Mouse (Mus musculus) liver, adult (tissue): ENCODE results near the gene Ip6k1.

Experiments used
- GATA4 ChIP-seq: IDR thresholded peaks from 2 replicates; pipeline ENCODE4 v1.6.1; 2014; ENCODE audit warnings: mild to moderate bottlenecking, low read length; ENCODE audit not compliant: insufficient replicate concordance

The Ip6k1 gene

GRCm38 (mm10) chr9:108055661-108056237, 53.4 kb downstream of the Ip6k1 start:
- TF ChIP-seq GATA4: no peak

- no peak for TF ChIP-seq GATA4
Observed at GRCm38 (mm10) chr9:108056361-108057261, 54.3 kb downstream of the Ip6k1 start.

GRCm38 (mm10) chr9:108057262-108057562, 54.9 kb downstream of the Ip6k1 start:
- TF ChIP-seq GATA4: peak; percentile 13; the same call in 1 of the 2 replicates

DNA sequence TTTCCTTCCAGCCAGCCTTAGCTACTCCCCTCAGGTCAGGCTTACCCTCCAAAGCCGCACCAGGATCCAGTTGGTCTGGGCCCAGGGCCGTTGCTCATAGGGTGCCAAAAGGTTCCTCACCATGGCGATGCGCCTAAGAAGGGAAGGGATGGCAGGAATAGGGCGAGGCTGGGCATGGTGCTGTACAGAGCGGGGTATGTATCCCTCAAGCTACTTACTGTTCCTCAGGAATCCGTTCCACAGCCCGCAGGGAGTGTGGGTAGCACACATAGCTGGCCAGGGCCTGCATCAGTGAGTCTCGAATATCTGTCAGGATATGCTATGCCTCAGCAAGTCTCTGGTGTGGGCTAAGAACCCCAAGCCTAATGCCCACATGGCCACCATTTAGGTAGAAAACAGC, 56.0 kb downstream of the Ip6k1 start:
- no peak for TF ChIP-seq GATA4

DNA sequence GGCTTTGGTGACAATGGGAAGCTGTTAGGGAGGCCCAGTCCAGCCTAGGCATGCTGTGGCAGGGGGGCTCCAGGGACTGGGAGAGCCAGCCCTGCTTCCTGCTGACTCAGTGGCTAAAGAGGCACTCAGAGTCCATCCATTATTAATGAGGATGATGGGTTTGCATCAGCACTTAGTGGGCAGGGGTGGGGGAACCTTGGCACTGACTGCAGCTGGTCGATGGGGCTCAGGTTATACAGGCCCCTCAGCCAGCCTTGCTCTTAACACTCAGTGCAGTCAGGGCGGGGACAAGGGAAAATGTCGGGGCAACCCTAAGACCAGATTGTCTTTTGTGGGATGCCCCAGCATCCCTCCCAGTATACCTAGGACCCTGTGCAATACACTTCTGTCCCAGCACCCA, 59.8 kb downstream of the Ip6k1 start:
- no peak for TF ChIP-seq GATA4

DNA sequence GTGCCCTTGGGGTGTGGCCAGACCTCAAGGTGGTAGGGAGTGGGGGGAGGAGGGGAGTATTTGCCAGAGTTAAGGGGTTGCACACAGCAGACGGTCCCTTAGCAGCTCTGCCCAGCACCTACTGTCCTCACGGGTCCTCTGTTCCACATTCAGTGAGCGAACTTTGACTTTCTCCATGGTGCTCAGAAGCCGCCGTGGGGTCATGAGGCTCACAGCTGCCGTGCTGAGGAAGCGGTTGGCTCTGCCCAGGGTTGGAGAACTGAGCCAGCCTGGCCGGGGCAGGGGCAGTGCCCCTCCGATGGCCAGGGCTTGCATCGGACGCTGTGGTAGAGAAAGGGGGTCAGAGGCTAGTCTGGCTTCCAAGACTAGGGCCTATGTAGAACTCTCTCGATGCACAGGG, 61.1 kb downstream of the Ip6k1 start:
- TF ChIP-seq GATA4: no peak

- TF ChIP-seq GATA4: no peak
Observed at GRCm38 (mm10) chr9:108065491-108066011, 63.2 kb downstream of the Ip6k1 start.

DNA sequence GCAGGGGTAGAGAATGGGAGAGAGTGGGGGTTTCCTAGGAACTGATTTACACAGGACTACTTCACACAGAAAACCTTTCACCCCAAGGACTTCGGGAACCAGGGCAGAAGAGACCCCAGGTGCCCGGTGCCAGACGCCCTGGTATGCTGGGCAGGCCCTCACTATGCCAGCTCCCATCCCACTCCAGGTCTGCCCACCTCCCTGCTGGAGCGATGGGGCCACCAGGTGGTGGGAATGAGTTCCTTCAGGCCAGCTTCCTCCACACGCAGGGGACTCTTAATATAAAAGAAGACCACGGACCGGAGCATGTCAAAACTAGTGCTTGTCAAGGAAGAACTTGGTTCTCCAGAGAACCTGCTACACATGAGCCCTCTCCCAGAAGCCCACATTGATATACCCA, 64.9 kb downstream of the Ip6k1 start:
- TF ChIP-seq GATA4: no peak

DNA sequence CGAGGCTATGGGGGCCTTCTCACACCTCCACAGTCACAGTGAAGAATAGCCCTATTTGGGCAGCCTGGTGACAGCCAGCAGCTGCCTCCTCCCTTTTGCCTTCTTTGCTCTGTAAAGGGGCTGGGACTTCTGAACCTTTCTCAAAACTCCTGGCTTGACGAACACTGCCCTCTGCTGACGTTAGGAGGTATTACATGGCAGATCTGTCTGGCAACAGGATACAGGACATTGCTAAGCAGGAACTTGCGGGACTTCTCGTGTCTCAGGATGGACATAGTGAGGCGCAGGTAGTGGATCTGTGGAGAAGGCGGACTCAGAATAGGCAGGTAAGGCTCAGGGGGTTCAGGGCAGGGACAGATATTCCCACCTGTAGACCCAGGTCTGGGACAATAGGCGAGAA, 65.6 kb downstream of the Ip6k1 start:
- no peak for TF ChIP-seq GATA4

DNA sequence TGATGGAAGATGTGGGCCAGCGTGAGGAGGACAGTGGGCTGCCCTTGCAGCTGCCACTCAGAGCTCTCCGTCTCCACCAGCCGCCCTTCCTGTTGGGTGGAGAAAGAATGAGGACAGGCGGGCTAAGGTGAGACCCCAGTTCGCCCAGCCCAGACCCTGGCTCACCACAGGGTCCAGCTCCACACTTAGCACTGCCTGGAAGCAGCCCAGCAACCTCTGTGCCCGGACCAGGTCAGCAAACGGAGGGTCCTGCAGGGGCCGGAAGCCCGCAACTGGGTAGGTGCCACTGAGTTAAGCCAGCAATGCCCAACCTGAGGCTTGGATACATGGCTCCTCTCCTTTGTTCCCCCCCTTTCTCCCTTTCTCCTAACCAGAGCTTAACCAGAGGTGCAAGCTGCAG, 66.7 kb downstream of the Ip6k1 start:
- TF ChIP-seq GATA4: no peak

DNA sequence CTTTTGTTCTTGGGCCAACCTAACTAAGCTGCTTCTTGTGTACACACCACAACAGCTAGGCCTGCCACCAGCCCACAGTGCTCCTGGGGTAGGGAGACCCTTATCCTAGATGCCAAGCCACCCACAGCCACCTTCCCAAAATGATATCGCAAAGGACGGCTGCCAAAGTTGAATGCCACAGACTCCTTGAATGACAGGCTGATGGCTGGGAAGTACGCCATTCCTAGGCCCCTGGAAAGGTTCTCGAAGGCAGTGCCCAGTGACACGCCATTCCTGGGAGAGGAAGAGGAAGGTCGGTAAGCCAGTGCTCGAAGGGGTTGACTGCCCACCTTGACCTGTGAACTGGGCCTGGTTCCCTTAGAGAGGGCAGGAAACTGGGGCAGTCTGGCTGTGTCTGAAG, 67.2 kb downstream of the Ip6k1 start:
- no peak for TF ChIP-seq GATA4

DNA sequence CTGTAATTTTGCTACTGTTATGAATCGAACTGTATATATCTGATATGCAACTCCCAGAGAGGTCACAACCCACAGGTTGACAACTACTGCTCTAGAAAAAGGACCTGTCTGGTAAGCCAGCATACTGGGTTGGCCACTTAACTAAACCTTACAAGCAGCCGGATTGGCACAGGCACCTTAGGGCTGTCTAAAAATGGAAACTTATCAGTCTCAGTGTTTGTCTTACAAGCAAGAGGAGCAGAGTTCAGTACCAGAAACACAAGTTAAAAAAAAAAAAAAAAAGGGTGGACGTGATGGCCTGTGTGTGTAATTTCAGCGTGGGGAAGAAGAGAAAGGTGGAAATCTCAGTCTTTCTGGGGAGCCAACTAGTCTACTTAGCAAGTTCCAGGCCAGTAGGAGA, 69.5 kb downstream of the Ip6k1 start:
- TF ChIP-seq GATA4: no peak

DNA sequence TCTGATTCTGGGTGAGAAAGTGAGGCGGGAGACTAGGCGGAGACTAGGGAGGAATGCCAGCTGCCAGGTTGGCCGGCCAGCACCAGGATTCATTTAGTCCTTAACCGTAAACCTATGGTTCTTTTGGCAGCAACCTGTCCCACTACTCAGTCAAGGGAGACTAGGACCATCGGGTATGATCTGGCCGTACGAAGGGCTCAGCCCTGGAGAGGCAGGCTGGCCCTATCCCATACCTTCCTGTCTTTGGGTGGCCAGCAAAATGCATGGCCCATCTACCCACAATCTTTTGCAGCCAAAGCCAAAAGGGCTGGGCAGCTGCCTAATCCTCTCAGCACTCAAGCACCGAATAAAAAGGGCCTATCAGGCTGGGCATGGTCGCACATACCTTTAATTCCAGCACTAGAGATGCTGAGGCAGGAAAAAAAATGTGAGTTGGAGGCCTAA, 70.2 kb downstream of the Ip6k1 start:
- no peak for TF ChIP-seq GATA4

GRCm38 (mm10) chr9:108073141-108073930, 71.0 kb downstream of the Ip6k1 start:
- no peak for TF ChIP-seq GATA4

DNA sequence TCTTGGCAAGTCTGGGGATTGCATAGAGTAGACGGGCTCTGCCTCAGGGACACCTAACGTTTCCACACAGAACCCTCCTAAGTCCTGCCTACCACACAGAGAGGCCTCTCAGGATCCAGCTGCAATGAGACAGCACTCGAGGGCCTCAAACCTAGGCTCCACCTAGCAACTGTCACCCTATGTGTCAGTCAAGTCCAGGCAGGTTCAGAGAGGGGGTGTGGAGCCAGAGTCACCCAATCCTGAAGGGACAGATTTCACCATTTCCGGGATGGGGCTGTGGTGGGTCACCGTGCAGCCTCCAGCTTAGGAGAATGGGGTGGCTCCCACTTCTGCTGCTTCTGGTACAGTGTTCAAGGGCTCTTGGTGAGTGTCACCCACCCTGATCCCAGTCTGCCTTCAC, 77.9 kb downstream of the Ip6k1 start, which contains the start of gene Mst1:
Gene Mst1, plus strand, starts transcription at position 269 of the 400 bp plus-strand sequence.
- no peak for TF ChIP-seq GATA4
